Mouse (Mus musculus) liver, embryonic 14.5 days (tissue): ENCODE measurements around the gene Sstr5. TPM values are rescaled to one million over a fixed set of nuclear protein-coding genes. Genes with fewer than 3 reads are reported as not detected.

Experiments
- ATAC-seq: fragments of 200-750 bp; cut with Nextera tagmentation; 2 replicates; pipeline ENCODE4 v1.8.0; 2017; ENCODE audit warnings: moderate number of reproducible peaks, mild to moderate bottlenecking, moderate library complexity; ENCODE audit not compliant: insufficient read depth
- DNase-seq, 3 experiments: peaks; one replicate each; pipeline ENCODE4 v3.0.0-alpha.2; 2012 to 2013; ENCODE audit warnings: low read depth in 3 of 3, low spot score in 3 of 3
- H3K27ac ChIP-seq: fragments of 300-500 bp; sonication (generic); 2 replicates; pipeline ENCODE4 v1.5.1; 2014; ENCODE audit warnings: moderate library complexity, mild to moderate bottlenecking, control low read depth, inconsistent platforms
- H3K27me3 ChIP-seq: fragments of 300-500 bp; sonication (generic); 2 replicates; pipeline ENCODE4 v1.6.1; 2014; ENCODE audit warnings: mild to moderate bottlenecking, low read length, moderate library complexity; ENCODE audit not compliant: control insufficient read depth, insufficient read depth
- H3K36me3 ChIP-seq: fragments of 300-500 bp; sonication (generic); replicated peaks from 2 replicates; pipeline ENCODE4 v1.6.1; 2014; ENCODE audit warnings: low read depth; ENCODE audit not compliant: control insufficient read depth, insufficient read depth
- H3K4me1 ChIP-seq, 2 experiments: fragments of 200-500 bp in 1 of 2; fragments of 300-500 bp in 1 of 2; sonication (generic) in 1 of 2; replicated peaks; 2 replicates each; pipeline ENCODE4 v1.6.1; 2012 to 2014; ENCODE audit warnings: antibody characterized with exemption in 1 of 2, inconsistent platforms in 1 of 2, low read length in 1 of 2; ENCODE audit not compliant: control insufficient read depth in 2 of 2, insufficient read depth in 2 of 2
- H3K4me2 ChIP-seq: fragments of 300-500 bp; sonication (generic); 2 replicates; pipeline ENCODE4 v1.6.1; 2014; ENCODE audit warnings: low read depth, mild to moderate bottlenecking, control low read depth, moderate library complexity
- H3K4me3 ChIP-seq, 2 experiments: fragments of 200-500 bp in 1 of 2; fragments of 300-500 bp in 1 of 2; sonication (generic) in 1 of 2; 2 replicates each; pipeline ENCODE4 v1.5.1; 2012 to 2014; ENCODE audit warnings: low read depth in 2 of 2, low read length in 2 of 2, mild to moderate bottlenecking in 2 of 2, control low read depth in 1 of 2, inconsistent platforms in 1 of 2, moderate library complexity in 1 of 2; ENCODE audit not compliant: insufficient read depth in 1 of 2
- H3K9ac ChIP-seq: fragments of 300-500 bp; sonication (generic); replicated peaks from 2 replicates; pipeline ENCODE4 v1.6.1; 2014; ENCODE audit warnings: mild to moderate bottlenecking, control low read depth, moderate library complexity
- H3K9me3 ChIP-seq: fragments of 300-500 bp; sonication (generic); 2 replicates; pipeline ENCODE4 v1.6.1; 2016; ENCODE audit warnings: low read length, mixed read lengths; ENCODE audit not compliant: control insufficient read depth
- CTCF ChIP-seq: IDR thresholded peaks from 2 replicates; pipeline ENCODE4 v1.5.1; 2016; ENCODE audit warnings: antibody characterized with exemption, low read depth, control low read depth
- EP300 ChIP-seq: IDR thresholded peaks from 2 replicates; pipeline ENCODE4 v1.6.1; 2016; ENCODE audit warnings: antibody characterized with exemption, low read depth
- WGBS: fragments of 180-500 bp; shearing (Covaris S2); extraction: QIAGEN DNeasy Blood & Tissue Kit; methylation state at CpG from one replicate; pipeline ENCODE4 v1.1.7; 2014; ENCODE audit not compliant: insufficient replicate concordance; 5-methylcytosine and 5-hydroxymethylcytosine counted together
- polyA plus RNA-seq, 2 experiments: library from polyadenylated mRNA; depleted of rRNA in 1 of 2; stranded (reverse) in 1 of 2; unstranded in 1 of 2; fragments of >200 nt; fragmentation: Nextera tagmentation in 1 of 2; extraction: Ambion mirVana in 1 of 2; gene quantifications; 2 replicates each; pipeline versions ENCODE4 v1.2.1 to v1.2.3; 2012 to 2014

Gene Sstr5
- polyA plus RNA-seq, 2 experiments, result 0.01 TPM; not detected in 1

DNA sequence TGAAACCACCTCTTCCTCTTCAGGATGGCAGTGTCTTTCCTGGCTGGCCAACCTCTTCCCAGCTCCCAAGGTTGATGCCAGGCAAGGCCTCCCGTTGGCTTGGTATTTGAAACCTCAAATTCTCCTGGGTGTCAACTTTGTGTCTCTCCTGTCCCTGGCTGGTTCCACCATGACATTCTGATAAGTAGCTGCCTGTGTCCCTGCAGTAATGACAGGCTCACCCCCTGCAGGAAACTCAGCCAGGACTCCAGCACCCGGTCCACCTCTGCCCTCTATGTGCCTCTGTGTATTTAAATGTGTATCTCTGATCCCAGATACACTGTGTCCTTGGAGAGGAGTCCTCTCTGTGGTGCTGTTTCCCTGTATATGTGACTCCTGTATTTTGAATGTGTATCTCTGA, 30.8 kb downstream of the Sstr5 start:
- WGBS, result 56% methylated on average over 2 of the region's 2 CpGs
- H3K4me2 ChIP-seq, result no peak overlapping the region
- no peak for ATAC-seq

GRCm38 (mm10) chr17:25464091-25464490, 33.0 kb downstream of the Sstr5 start:
- H3K4me1 ChIP-seq, result no peaks in the 10 kb centered on the region
- no peak for ATAC-seq
- WGBS, result 44% methylated on average over 4 of the region's 4 CpGs

More for the DNA sequence above, 30.8 kb downstream of the Sstr5 start:
- TF ChIP-seq CTCF (no peak), EP300 (no peak)
- no peak overlapping the region for H3K9ac ChIP-seq
- H3K4me3 ChIP-seq, result no peak overlapping the region
- H3K27ac ChIP-seq, result no peak overlapping the region
- no peaks in the 10 kb centered on the region for H3K27me3 ChIP-seq
- no peaks in the 10 kb centered on the region for H3K9me3 ChIP-seq
- DNase-seq, result no peak
- no peaks in the 10 kb centered on the region for H3K36me3 ChIP-seq
- no peaks in the 10 kb centered on the region for H3K4me1 ChIP-seq

GRCm38 (mm10) chr17:25463326-25463945, 33.7 kb downstream of the Sstr5 start:
- no peak for ATAC-seq
- TF ChIP-seq CTCF (no peak), EP300 (no peak)
- Histone ChIP-seq H3K9me3 (no peaks in the 10 kb centered on the region), H3K4me3 (no peak overlapping the region), H3K36me3 (no peaks in the 10 kb centered on the region), H3K9ac (no peak overlapping the region), H3K4me2 (no peak overlapping the region), H3K27me3 (no peaks in the 10 kb centered on the region), H3K4me1 (no peaks in the 10 kb centered on the region), H3K27ac (no peak overlapping the region)
- no peak for DNase-seq
- WGBS, result 34% methylated on average over 4 of the region's 4 CpGs

More at GRCm38 (mm10) chr17:25464091-25464490, 33.0 kb downstream of the Sstr5 start:
- no peaks in the 10 kb centered on the region for H3K27me3 ChIP-seq
- TF ChIP-seq CTCF (no peak), EP300 (no peak)
- no peak overlapping the region for H3K9ac ChIP-seq
- no peaks in the 10 kb centered on the region for H3K9me3 ChIP-seq
- H3K27ac ChIP-seq, result no peak overlapping the region
- no peak overlapping the region for H3K4me3 ChIP-seq
- DNase-seq, result no peak
- no peaks in the 10 kb centered on the region for H3K36me3 ChIP-seq
- no peak overlapping the region for H3K4me2 ChIP-seq

GRCm38 (mm10) chr17:25462236-25462875, 34.7 kb downstream of the Sstr5 start:
- H3K27ac ChIP-seq, result no peak overlapping the region
- ATAC-seq (no peak), DNase-seq (no peak)
- TF ChIP-seq CTCF (no peak), EP300 (no peak)
- H3K4me2 ChIP-seq, result no peak overlapping the region
- no peaks in the 10 kb centered on the region for H3K36me3 ChIP-seq
- no peaks in the 10 kb centered on the region for H3K27me3 ChIP-seq
- H3K4me1 ChIP-seq, result no peaks in the 10 kb centered on the region
- no peak overlapping the region for H3K9ac ChIP-seq
- H3K9me3 ChIP-seq, result no peaks in the 10 kb centered on the region
- no peak overlapping the region for H3K4me3 ChIP-seq
- 20% methylated on average over 9 of the region's 9 CpGs for WGBS

- no peak for ATAC-seq
- no peaks in the 10 kb centered on the region for H3K36me3 ChIP-seq
- no peak overlapping the region for H3K9ac ChIP-seq
- H3K4me1 ChIP-seq, result no peaks in the 10 kb centered on the region
- H3K27ac ChIP-seq, result no peak overlapping the region
- no peak for DNase-seq
- WGBS, result 51% methylated on average over 8 of the region's 8 CpGs
- H3K4me2 ChIP-seq, result no peak overlapping the region
- TF ChIP-seq EP300 (no peak), CTCF (no peak)
- H3K4me3 ChIP-seq, result no peak overlapping the region
- no peaks in the 10 kb centered on the region for H3K27me3 ChIP-seq
- H3K9me3 ChIP-seq, result no peaks in the 10 kb centered on the region
Measured at GRCm38 (mm10) chr17:25456540-25456939, 40.5 kb downstream of the Sstr5 start.
